Mouse (Mus musculus) hindbrain, postnatal 0 days (tissue): ENCODE measurements around the gene Ptcd1. TPM values are rescaled to one million over a fixed set of nuclear protein-coding genes. Genes with fewer than 3 reads are reported as not detected.
"Not testable (repeated sequence)": the region's sequence is repeated elsewhere in the genome, so short reads cannot be mapped to it uniquely, and the experiment has no call there.

Experiments
- ATAC-seq: fragments of 200-750 bp; cut with Nextera tagmentation; 2 replicates; pipeline ENCODE4 v1.8.0; 2017; ENCODE audit warnings: mild to moderate bottlenecking, moderate TSS enrichment, moderate library complexity
- DNase-seq: peaks from one replicate; pipeline ENCODE4 v3.0.0-alpha.2; 2015; ENCODE audit warnings: low spot score
- H3K27ac ChIP-seq: fragments of 300-500 bp; sonication (generic); 2 replicates; pipeline ENCODE4 v1.5.1; 2014; ENCODE audit warnings: mild to moderate bottlenecking
- H3K27me3 ChIP-seq: fragments of 300-500 bp; sonication (generic); 2 replicates; pipeline ENCODE4 v1.6.1; 2014; ENCODE audit warnings: low read length, mixed read lengths; ENCODE audit not compliant: insufficient read depth
- H3K36me3 ChIP-seq: fragments of 300-500 bp; sonication (generic); 2 replicates; pipeline ENCODE4 v1.6.1; 2014; ENCODE audit warnings: low read length, mixed read lengths; ENCODE audit not compliant: insufficient read depth
- H3K4me1 ChIP-seq: fragments of 300-500 bp; sonication (generic); 2 replicates; pipeline ENCODE4 v1.6.1; 2014; ENCODE audit warnings: antibody characterized with exemption, low read length, mixed read lengths; ENCODE audit not compliant: insufficient read depth
- H3K4me2 ChIP-seq: fragments of 300-500 bp; sonication (generic); 2 replicates; pipeline ENCODE4 v1.6.1; 2014; ENCODE audit warnings: low read depth, mild to moderate bottlenecking, low read length, moderate library complexity, mixed read lengths
- H3K4me3 ChIP-seq: fragments of 300-500 bp; sonication (generic); 2 replicates; pipeline ENCODE4 v1.5.1; 2014; ENCODE audit warnings: low read length
- H3K9ac ChIP-seq: fragments of 300-500 bp; sonication (generic); replicated peaks from 2 replicates; pipeline ENCODE4 v1.6.1; 2014; ENCODE audit warnings: mild to moderate bottlenecking, low read length, moderate library complexity, mixed read lengths
- H3K9me3 ChIP-seq: fragments of 300-500 bp; sonication (generic); 2 replicates; pipeline ENCODE4 v1.6.1; 2016; ENCODE audit warnings: low read length, mixed read lengths
- CTCF ChIP-seq: IDR thresholded peaks from 2 replicates; pipeline ENCODE4 v1.5.1; 2016; ENCODE audit warnings: antibody characterized with exemption, control low read depth, low read depth
- WGBS: fragments of 180-500 bp; shearing (Covaris S2); extraction: QIAGEN DNeasy Blood & Tissue Kit; methylation state at CpG from one replicate; pipeline ENCODE4 v1.1.7; 2014; 5-methylcytosine and 5-hydroxymethylcytosine counted together
- polyA plus RNA-seq: library from polyadenylated mRNA; unstranded; fragments of >200 nt; fragmentation: Nextera tagmentation; extraction: Ambion mirVana; gene quantifications from 2 replicates; pipeline ENCODE4 v1.2.1, GENCODE M21; 2015
- total RNA-seq: library from RNA; depleted of rRNA; stranded (reverse); fragments of >200 nt; gene quantifications from 2 replicates; pipeline ENCODE4 v1.2.3, GENCODE M21; 2014; rRNA removed

The Ptcd1 gene
- total and polyA plus RNA-seq, 2 experiments from 2014 or later, result 17.5 to 28.6 TPM

- Histone ChIP-seq H3K4me2 (no peak overlapping the region), H3K4me1 (no peaks in the 10 kb centered on the region), H3K36me3 (peaks cover 44% of the 10 kb centered on the region), H3K27me3 (no peaks in the 10 kb centered on the region), H3K9me3 (no peaks in the 10 kb centered on the region), H3K9ac (no peak overlapping the region), H3K4me3 (no peak overlapping the region), H3K27ac (no peak overlapping the region)
- no peak for TF ChIP-seq CTCF
- DNase-seq (no peak), ATAC-seq (no peak)
- 91% methylated on average over 6 of the region's 6 CpGs for WGBS
These were observed 56.5 kb downstream of the Ptcd1 start for GRCm38 (mm10) chr5:145110401-145110800.

- TF ChIP-seq CTCF, result no peak
- no peak overlapping the region for H3K4me2 ChIP-seq
- no peaks in the 10 kb centered on the region for H3K9me3 ChIP-seq
- peaks cover 79% of the 10 kb centered on the region for H3K36me3 ChIP-seq
- no peaks in the 10 kb centered on the region for H3K4me1 ChIP-seq
- H3K27me3 ChIP-seq, result no peaks in the 10 kb centered on the region
- H3K27ac ChIP-seq, result no peak overlapping the region
- ATAC-seq (no peak), DNase-seq (no peak)
- no peak overlapping the region for H3K4me3 ChIP-seq
- no peak overlapping the region for H3K9ac ChIP-seq
- WGBS, result 92% methylated on average over 9 of the region's 9 CpGs
These were observed 61.1 kb downstream of the Ptcd1 start for GRCm38 (mm10) chr5:145105694-145106275.

GRCm38 (mm10) chr5:145104328-145104727 is 62.6 kb downstream of the Ptcd1 start:
- Histone ChIP-seq H3K4me2 (no peak overlapping the region), H3K27ac (no peak overlapping the region), H3K4me1 (no peaks in the 10 kb centered on the region), H3K9me3 (no peaks in the 10 kb centered on the region), H3K9ac (no peak overlapping the region), H3K36me3 (peaks cover 78% of the 10 kb centered on the region), H3K4me3 (no peak overlapping the region), H3K27me3 (no peaks in the 10 kb centered on the region)
- ATAC-seq (peak; percentile 69), DNase-seq (peak; percentile 38)
- 68% methylated on average over 9 of the region's 9 CpGs for WGBS
- no peak for TF ChIP-seq CTCF

- H3K4me1 ChIP-seq, result no peaks in the 10 kb centered on the region
- H3K4me2 ChIP-seq, result no peak overlapping the region
- WGBS, result 93% methylated on average over 4 of the region's 4 CpGs
- H3K4me3 ChIP-seq, result no peak overlapping the region
- no peak overlapping the region for H3K27ac ChIP-seq
- H3K9ac ChIP-seq, result no peak overlapping the region
- ATAC-seq, result no peak
- H3K9me3 ChIP-seq, result no peaks in the 10 kb centered on the region
- H3K36me3 ChIP-seq, result peaks cover 74% of the 10 kb centered on the region
- no peak for TF ChIP-seq CTCF
- DNase-seq, result no peak
- H3K27me3 ChIP-seq, result no peaks in the 10 kb centered on the region
These were observed 64.2 kb downstream of the Ptcd1 start for GRCm38 (mm10) chr5:145102706-145103105.

- H3K4me2 ChIP-seq, ATAC-seq, H3K27me3 ChIP-seq, H3K4me1 ChIP-seq, DNase-seq, H3K4me3 ChIP-seq, H3K9ac ChIP-seq, H3K27ac ChIP-seq, H3K9me3 ChIP-seq: not testable (repeated sequence)
- H3K36me3 ChIP-seq, result peaks cover 78% of the 10 kb centered on the region
- WGBS, result 97% methylated on average over 11 of the region's 11 CpGs
These were observed 65.5 kb downstream of the Ptcd1 start for GRCm38 (mm10) chr5:145101451-145101850.

GRCm38 (mm10) chr5:145100960-145101359 is 65.9 kb downstream of the Ptcd1 start:
- Histone ChIP-seq H3K36me3 (peaks cover 78% of the 10 kb centered on the region), H3K4me3 (no peak overlapping the region), H3K27me3 (no peaks in the 10 kb centered on the region), H3K4me1 (no peaks in the 10 kb centered on the region), H3K27ac (no peak overlapping the region), H3K4me2 (no peak overlapping the region), H3K9ac (no peak overlapping the region), H3K9me3 (no peaks in the 10 kb centered on the region)
- DNase-seq, result no peak
- ATAC-seq, result no peak
- 96% methylated on average over 9 of the region's 9 CpGs for WGBS
- TF ChIP-seq CTCF, result no peak

- no peak for DNase-seq
- no peak overlapping the region for H3K9ac ChIP-seq
- H3K4me1 ChIP-seq, result no peaks in the 10 kb centered on the region
- no peak overlapping the region for H3K27ac ChIP-seq
- no peak overlapping the region for H3K4me2 ChIP-seq
- ATAC-seq, result no peak
- peak; percentile 6; the same call in 1 of the 2 replicates for TF ChIP-seq CTCF
- peaks cover 77% of the 10 kb centered on the region for H3K36me3 ChIP-seq
- no peaks in the 10 kb centered on the region for H3K27me3 ChIP-seq
- 94% methylated on average over 10 of the region's 10 CpGs for WGBS
- no peaks in the 10 kb centered on the region for H3K9me3 ChIP-seq
- H3K4me3 ChIP-seq, result no peak overlapping the region
These were observed 68.5 kb downstream of the Ptcd1 start for GRCm38 (mm10) chr5:145098340-145098821.

Other genes with a start within 250 kb of the Ptcd1 start
- 57.9 and 58.1 TPM in 2 replicates for gene Smurf1, start 201.3 kb downstream of the Ptcd1 start, total RNA-seq
- 19.5 and 22.6 TPM in 2 replicates for gene Smurf1, start 201.3 kb downstream of the Ptcd1 start, polyA plus RNA-seq
- gene Gm4871, start 134.4 kb downstream of the Ptcd1 start, total RNA-seq, result not detected in 2 replicates
- gene Gm4871, start 134.4 kb downstream of the Ptcd1 start, polyA plus RNA-seq, result not detected in 2 replicates
- gene 1700018F24Rik, start 124.1 kb downstream of the Ptcd1 start, total RNA-seq, result not detected in 2 replicates
- not detected in 2 replicates for gene 1700018F24Rik, start 124.1 kb downstream of the Ptcd1 start, polyA plus RNA-seq
- 157 and 163 TPM in 2 replicates for gene Arpc1a, start 83.3 kb downstream of the Ptcd1 start, total RNA-seq
- gene Arpc1a, start 83.3 kb downstream of the Ptcd1 start, polyA plus RNA-seq, result 220 and 221 TPM in 2 replicates
- not detected in 2 replicates for gene Kpna7, start 83.1 kb downstream of the Ptcd1 start, total RNA-seq
- 0.09 TPM in 1 of 2 replicates, not detected in the other for gene Kpna7, start 83.1 kb downstream of the Ptcd1 start, polyA plus RNA-seq
- 36.4 and 53.3 TPM in 2 replicates for gene Arpc1b, start 52.9 kb downstream of the Ptcd1 start, total RNA-seq
- gene Arpc1b, start 52.9 kb downstream of the Ptcd1 start, polyA plus RNA-seq, result 73.6 and 84.9 TPM in 2 replicates
- gene Pdap1, start 26.9 kb downstream of the Ptcd1 start, total RNA-seq, result 22.6 and 26.0 TPM in 2 replicates
- 124 and 137 TPM in 2 replicates for gene Pdap1, start 26.9 kb downstream of the Ptcd1 start, polyA plus RNA-seq
- 62.5 and 63.1 TPM in 2 replicates for gene Bud31, start 26.7 kb downstream of the Ptcd1 start, total RNA-seq
- 161 and 165 TPM in 2 replicates for gene Bud31, start 26.7 kb downstream of the Ptcd1 start, polyA plus RNA-seq
- 33.1 and 48.1 TPM in 2 replicates for gene Cpsf4, start 105 bp upstream of the Ptcd1 start, total RNA-seq
- gene Cpsf4, start 105 bp upstream of the Ptcd1 start, polyA plus RNA-seq, result 37.8 and 40.1 TPM in 2 replicates
- 116 and 144 TPM in 2 replicates for gene Atp5j2, start 25.0 kb upstream of the Ptcd1 start, total RNA-seq
- gene Atp5j2, start 25.0 kb upstream of the Ptcd1 start, polyA plus RNA-seq, result 727 and 733 TPM in 2 replicates
- gene Zkscan14, start 34.8 kb upstream of the Ptcd1 start, total RNA-seq, result 7.4 and 8.6 TPM in 2 replicates
- 11.3 and 12.5 TPM in 2 replicates for gene Zkscan14, start 34.8 kb upstream of the Ptcd1 start, polyA plus RNA-seq
- gene Zkscan5, start 37.5 kb upstream of the Ptcd1 start, total RNA-seq, result 14.7 and 15.3 TPM in 2 replicates
- gene Zkscan5, start 37.5 kb upstream of the Ptcd1 start, polyA plus RNA-seq, result 11.1 and 12.4 TPM in 2 replicates
- 21.0 and 21.5 TPM in 2 replicates for gene Zfp655, start 64.6 kb upstream of the Ptcd1 start, total RNA-seq
- 25.2 and 25.5 TPM in 2 replicates for gene Zfp655, start 64.6 kb upstream of the Ptcd1 start, polyA plus RNA-seq
- gene Zscan25, start 113.4 kb upstream of the Ptcd1 start, total RNA-seq, result 21.2 and 25.5 TPM in 2 replicates
- gene Zscan25, start 113.4 kb upstream of the Ptcd1 start, polyA plus RNA-seq, result 0.83 and 0.92 TPM in 2 replicates
- not detected in 2 replicates for gene Cyp3a57, start 178.2 kb upstream of the Ptcd1 start, total RNA-seq
- gene Cyp3a57, start 178.2 kb upstream of the Ptcd1 start, polyA plus RNA-seq, result not detected in 2 replicates